Comparison of ENCODE assay signal across 20 mouse cellular contexts in the genomic region with DNA sequence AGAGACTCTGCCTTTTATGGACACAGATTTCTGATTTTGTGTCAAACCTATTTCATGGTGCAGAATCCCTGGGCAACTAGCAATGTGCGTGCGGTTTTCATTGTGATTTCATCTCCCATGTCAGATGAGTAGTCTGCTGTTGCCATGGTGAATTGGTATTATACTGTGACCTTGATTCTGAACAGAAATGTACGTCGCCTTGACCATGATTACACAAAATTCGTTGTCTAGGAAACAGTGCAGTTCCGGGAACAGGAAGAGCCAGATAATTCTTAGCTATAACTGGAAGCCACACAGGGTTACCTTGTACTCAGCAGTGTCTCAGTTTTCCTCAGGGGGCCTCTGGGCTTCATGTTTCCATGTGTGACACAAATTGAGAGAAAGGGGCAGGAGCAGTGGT. TPM values are rescaled to one million over a fixed set of nuclear protein-coding genes. Genes with fewer than 3 reads are reported as not detected.
DNase-seq lines count a peak whose midpoint lies in the region; ATAC-seq lines count a peak whose summit lies in the region.
"Had no signal": no experiment of that assay in that cellular context is flagged by ENCODE, and none has a peak within 500 bp of the region (broad histone marks: within the 10 kb centered on the region; RNA-seq: fewer than 3 reads in every experiment).

No protein-coding gene starts in this region.

- no peaks in the 10 kb centered on the region for H3K36me3 ChIP-seq in embryonic facial prominence, embryonic 11.5 days (replicated peaks; ENCODE audit: control insufficient read depth, insufficient read depth, low read depth, low read length)
- no peaks in the 10 kb centered on the region for H3K36me3 ChIP-seq in embryonic facial prominence, embryonic 10.5 days (replicated peaks)
- H3K36me3 ChIP-seq in forebrain, embryonic 14.5 days (ENCODE audit: control insufficient read depth, insufficient read depth, low read length), result no peaks in the 10 kb centered on the region
- no peaks in the 10 kb centered on the region for H3K36me3 ChIP-seq in midbrain, embryonic 16.5 days (ENCODE audit: control insufficient read depth, insufficient read depth, low read length)
- H3K36me3 ChIP-seq in kidney, embryonic 16.5 days (ENCODE audit: insufficient read depth, low read length), result no peaks in the 10 kb centered on the region
- H3K36me3 ChIP-seq: G1E; limb, embryonic 12.5 days had no signal

- ATAC-seq in embryonic facial prominence, embryonic 11.5 days (replicated peaks; ENCODE audit: insufficient number of reproducible peaks, low FRiP score, low TSS enrichment, low read depth), result no peak
- ATAC-seq in forebrain, embryonic 14.5 days, result peak; percentile 66
- ATAC-seq in midbrain, embryonic 16.5 days, result peak; percentile 95
- ATAC-seq in kidney, embryonic 16.5 days (ENCODE audit: low FRiP score, low TSS enrichment), result no peak
- ATAC-seq: liver, postnatal 0 days had no signal

- 63% methylated on average over 6 of the region's 6 CpGs for WGBS in embryonic facial prominence, embryonic 11.5 days
- 78% methylated on average over 6 of the region's 6 CpGs for WGBS in embryonic facial prominence, embryonic 10.5 days
- 83% methylated on average over 6 of the region's 6 CpGs for WGBS in forebrain, embryonic 14.5 days
- 36% methylated on average over 6 of the region's 6 CpGs for WGBS in midbrain, embryonic 16.5 days
- WGBS in kidney, embryonic 16.5 days, result 71% methylated on average over 6 of the region's 6 CpGs

- peak; percentile 0 for DNase-seq in embryonic facial prominence, embryonic 11.5 days (ENCODE audit: low spot score)
- DNase-seq in embryonic facial prominence, embryonic 10.5 days (ENCODE audit: low spot score), result no peak
- peak; percentile 4 to 10 for DNase-seq in left cerebral cortex, postnatal 25 days (ENCODE audit: low spot score in 2 of 2)
- no peak for DNase-seq in left cerebral cortex, adult 11 months (ENCODE audit: low spot score)
- peak; percentile 60 for DNase-seq in forebrain, embryonic 14.5 days (ENCODE audit: low spot score)
- no peak for DNase-seq in kidney, adult 8-10 months
- DNase-seq: heart, postnatal 36 days; kidney, adult 18-20 months; liver, postnatal 0 days; lung, postnatal 4 days had no signal

- no peaks in the 10 kb centered on the region for H3K4me1 ChIP-seq in embryonic facial prominence, embryonic 11.5 days (ENCODE audit: control insufficient read depth, insufficient read depth, low read length)
- H3K4me1 ChIP-seq in embryonic facial prominence, embryonic 10.5 days, result no peaks in the 10 kb centered on the region
- H3K4me1 ChIP-seq in forebrain, embryonic 14.5 days (ENCODE audit: control insufficient read depth, insufficient read depth, low read length), result no peaks in the 10 kb centered on the region
- H3K4me1 ChIP-seq in midbrain, embryonic 16.5 days (ENCODE audit: control insufficient read depth, insufficient read depth, low read length), result peaks cover 8% of the 10 kb centered on the region
- H3K4me1 ChIP-seq in kidney, embryonic 16.5 days (ENCODE audit: insufficient read depth, low read length), result no peaks in the 10 kb centered on the region
- H3K4me1 ChIP-seq: limb, embryonic 12.5 days had no signal

- no peak overlapping the region for H3K27ac ChIP-seq in embryonic facial prominence, embryonic 11.5 days (replicated peaks; ENCODE audit: low read depth, low read length)
- H3K27ac ChIP-seq in embryonic facial prominence, embryonic 10.5 days (replicated peaks), result no peak overlapping the region
- peak overlapping the region; percentile 52; the same call in 1 of the 2 replicates for H3K27ac ChIP-seq in forebrain, embryonic 14.5 days (ENCODE audit: low read depth, low read length)
- H3K27ac ChIP-seq in midbrain, embryonic 16.5 days (ENCODE audit: low read length), result peak overlapping the region; percentile 82
- no peak overlapping the region for H3K27ac ChIP-seq in kidney, embryonic 16.5 days (ENCODE audit: low read length)
- H3K27ac ChIP-seq: limb, embryonic 12.5 days had no signal

- H3K4me3 ChIP-seq in embryonic facial prominence, embryonic 11.5 days (ENCODE audit: low read depth, low read length), result no peak overlapping the region
- H3K4me3 ChIP-seq in embryonic facial prominence, embryonic 10.5 days, result no peak overlapping the region
- no peak overlapping the region for H3K4me3 ChIP-seq in forebrain, embryonic 14.5 days (ENCODE audit: low read depth, low read length)
- H3K4me3 ChIP-seq in midbrain, embryonic 16.5 days (ENCODE audit: low read depth, low read length), result no peak overlapping the region
- no peak overlapping the region for H3K4me3 ChIP-seq in kidney, embryonic 16.5 days (ENCODE audit: low read length)
- H3K4me3 ChIP-seq: limb, embryonic 12.5 days; myocyte had no signal

- no peak overlapping the region for H3K9ac ChIP-seq in embryonic facial prominence, embryonic 11.5 days (replicated peaks; ENCODE audit: low read length)
- no peak overlapping the region for H3K9ac ChIP-seq in forebrain, embryonic 14.5 days (ENCODE audit: low read length)
- no peak overlapping the region for H3K9ac ChIP-seq in midbrain, embryonic 16.5 days (ENCODE audit: low read depth, low read length)
- H3K9ac ChIP-seq in kidney, embryonic 16.5 days (replicated peaks; ENCODE audit: low read length), result no peak overlapping the region
- H3K9ac ChIP-seq: limb, embryonic 12.5 days; liver, postnatal 0 days had no signal

- no peaks in the 10 kb centered on the region for H3K27me3 ChIP-seq in embryonic facial prominence, embryonic 11.5 days (ENCODE audit: control insufficient read depth, insufficient read depth, low read length)
- H3K27me3 ChIP-seq in embryonic facial prominence, embryonic 10.5 days (replicated peaks; ENCODE audit: low read depth, poor library complexity, severe bottlenecking), result peaks cover 21% of the 10 kb centered on the region
- no peaks in the 10 kb centered on the region for H3K27me3 ChIP-seq in forebrain, embryonic 14.5 days (replicated peaks; ENCODE audit: control insufficient read depth, insufficient read depth, low read length)
- no peaks in the 10 kb centered on the region for H3K27me3 ChIP-seq in midbrain, embryonic 16.5 days (ENCODE audit: control insufficient read depth, insufficient read depth, low read depth, low read length)
- no peaks in the 10 kb centered on the region; the same call in 1 of the 2 replicates for H3K27me3 ChIP-seq in kidney, embryonic 16.5 days (ENCODE audit: insufficient read depth, low read length)

- intact Hi-C loops in left cerebral cortex, postnatal 25 days (cut with DNase I), result no loop called here

- H3K4me2 ChIP-seq in embryonic facial prominence, embryonic 11.5 days (ENCODE audit: low read depth, low read length), result no peak overlapping the region
- no peak overlapping the region for H3K4me2 ChIP-seq in forebrain, embryonic 14.5 days (ENCODE audit: low read length)
- peak overlapping the region; percentile 14; the same call in 1 of the 2 replicates for H3K4me2 ChIP-seq in midbrain, embryonic 16.5 days (ENCODE audit: low read length)
- no peak overlapping the region for H3K4me2 ChIP-seq in kidney, embryonic 16.5 days (replicated peaks; ENCODE audit: low read depth, low read length)
- H3K4me2 ChIP-seq: limb, embryonic 12.5 days had no signal

- no peaks in the 10 kb centered on the region for H3K9me3 ChIP-seq in embryonic facial prominence, embryonic 11.5 days (replicated peaks; ENCODE audit: control insufficient read depth, low read length)
- no peaks in the 10 kb centered on the region for H3K9me3 ChIP-seq in embryonic facial prominence, embryonic 10.5 days
- no peaks in the 10 kb centered on the region for H3K9me3 ChIP-seq in forebrain, embryonic 14.5 days (replicated peaks; ENCODE audit: control insufficient read depth, low read length)
- H3K9me3 ChIP-seq in midbrain, embryonic 16.5 days (replicated peaks; ENCODE audit: control insufficient read depth, low read length, poor library complexity, severe bottlenecking), result no peaks in the 10 kb centered on the region
- H3K9me3 ChIP-seq in kidney, embryonic 16.5 days (ENCODE audit: low read length), result no peaks in the 10 kb centered on the region
- H3K9me3 ChIP-seq: G1E; limb, embryonic 12.5 days had no signal

RNA-seq across cellular contexts. Expression of a gene that starts 14.1 kb away (rescaled TPM):
- polyA plus RNA-seq in embryonic facial prominence, embryonic 11.5 days (2014; fragmentation: Nextera tagmentation; extraction: Ambion mirVana), result not detected in 2 replicates
- polyA plus RNA-seq in embryonic facial prominence, embryonic 10.5 days (2016; fragmentation: Nextera tagmentation; extraction: Ambion mirVana), result not detected in 2 replicates
- total RNA-seq in left cerebral cortex, postnatal 25 days (2021), result under 1 TPM in 1 of 2 experiments, not detected in 1; 0.23 TPM
- not detected in 2 replicates for polyA plus RNA-seq in forebrain, embryonic 14.5 days (2014; fragmentation: Nextera tagmentation; extraction: Ambion mirVana)
- polyA plus RNA-seq in midbrain, embryonic 16.5 days (2015; fragmentation: Nextera tagmentation; extraction: Ambion mirVana), result 0.08 and 0.11 TPM in 2 replicates
- not detected in 2 replicates for polyA plus RNA-seq in kidney, embryonic 16.5 days (2015; fragmentation: Nextera tagmentation; extraction: Ambion mirVana)
- total RNA-seq: common myeloid progenitor, adult 5-6 weeks; G1E; gastrocnemius, adult 18-20 months; heart, postnatal 36 days; layer of hippocampus, adult 18-20 months had no signal
- polyA plus RNA-seq: C2C12; G1E; limb, embryonic 12.5 days; liver, postnatal 0 days; myocyte; thymus, postnatal 0 days had no signal

RNA-seq across cellular contexts. Expression of a gene that starts 26.5 kb away (rescaled TPM):
- polyA plus RNA-seq in embryonic facial prominence, embryonic 11.5 days (2014; fragmentation: Nextera tagmentation; extraction: Ambion mirVana), result 0.07 and 0.25 TPM in 2 replicates
- 0.12 and 0.18 TPM in 2 replicates for polyA plus RNA-seq in embryonic facial prominence, embryonic 10.5 days (2016; fragmentation: Nextera tagmentation; extraction: Ambion mirVana)
- total RNA-seq in left cerebral cortex, postnatal 25 days (2021), result 1 to 10 TPM; 1.4 to 2.3 TPM
- polyA plus RNA-seq in forebrain, embryonic 14.5 days (2014; fragmentation: Nextera tagmentation; extraction: Ambion mirVana), result 0.39 and 0.48 TPM in 2 replicates
- 2.2 and 2.5 TPM in 2 replicates for polyA plus RNA-seq in midbrain, embryonic 16.5 days (2015; fragmentation: Nextera tagmentation; extraction: Ambion mirVana)
- polyA plus RNA-seq in kidney, embryonic 16.5 days (2015; fragmentation: Nextera tagmentation; extraction: Ambion mirVana), result 0.10 TPM in 1 of 2 replicates, not detected in the other
- total RNA-seq: common myeloid progenitor, adult 5-6 weeks; G1E; gastrocnemius, adult 18-20 months; heart, postnatal 36 days had no signal
- polyA plus RNA-seq: G1E; liver, postnatal 0 days; myocyte; thymus, postnatal 0 days had no signal

RNA-seq across cellular contexts. Expression of a gene that starts 42.0 kb away (rescaled TPM):
- 20.2 and 20.3 TPM in 2 replicates for polyA plus RNA-seq in embryonic facial prominence, embryonic 11.5 days (2014; fragmentation: Nextera tagmentation; extraction: Ambion mirVana)
- polyA plus RNA-seq in embryonic facial prominence, embryonic 10.5 days (2016; fragmentation: Nextera tagmentation; extraction: Ambion mirVana), result 19.1 and 20.8 TPM in 2 replicates
- total RNA-seq in left cerebral cortex, postnatal 25 days (2021), result 10 to 100 TPM; 16.6 to 19.0 TPM
- polyA plus RNA-seq in forebrain, embryonic 14.5 days (2014; fragmentation: Nextera tagmentation; extraction: Ambion mirVana), result 14.4 and 15.2 TPM in 2 replicates
- 10.8 and 11.0 TPM in 2 replicates for polyA plus RNA-seq in midbrain, embryonic 16.5 days (2015; fragmentation: Nextera tagmentation; extraction: Ambion mirVana)
- polyA plus RNA-seq in kidney, embryonic 16.5 days (2015; fragmentation: Nextera tagmentation; extraction: Ambion mirVana), result 13.8 and 14.7 TPM in 2 replicates

RNA-seq across cellular contexts. Expression of a gene that starts 47.8 kb away (rescaled TPM):
- not detected in 2 replicates for polyA plus RNA-seq in embryonic facial prominence, embryonic 11.5 days (2014; fragmentation: Nextera tagmentation; extraction: Ambion mirVana)
- polyA plus RNA-seq in embryonic facial prominence, embryonic 10.5 days (2016; fragmentation: Nextera tagmentation; extraction: Ambion mirVana), result not detected in 2 replicates
- not detected for total RNA-seq in left cerebral cortex, postnatal 25 days (2021)
- polyA plus RNA-seq in forebrain, embryonic 14.5 days (2014; fragmentation: Nextera tagmentation; extraction: Ambion mirVana), result not detected in 2 replicates
- polyA plus RNA-seq in midbrain, embryonic 16.5 days (2015; fragmentation: Nextera tagmentation; extraction: Ambion mirVana), result not detected in 2 replicates
- not detected in 2 replicates for polyA plus RNA-seq in kidney, embryonic 16.5 days (2015; fragmentation: Nextera tagmentation; extraction: Ambion mirVana)
- total RNA-seq: common myeloid progenitor, adult 5-6 weeks; G1E; gastrocnemius, adult 18-20 months; heart, postnatal 36 days; layer of hippocampus, adult 18-20 months had no signal
- polyA plus RNA-seq: C2C12; G1E; limb, embryonic 12.5 days; liver, postnatal 0 days; myocyte; thymus, postnatal 0 days had no signal

RNA-seq across cellular contexts. Expression of a gene that starts 50.7 kb away (rescaled TPM):
- not detected in 2 replicates for polyA plus RNA-seq in embryonic facial prominence, embryonic 11.5 days (2014; fragmentation: Nextera tagmentation; extraction: Ambion mirVana)
- polyA plus RNA-seq in embryonic facial prominence, embryonic 10.5 days (2016; fragmentation: Nextera tagmentation; extraction: Ambion mirVana), result 0.15 TPM in 1 of 2 replicates, not detected in the other
- total RNA-seq in left cerebral cortex, postnatal 25 days (2021), result not detected
- not detected in 2 replicates for polyA plus RNA-seq in forebrain, embryonic 14.5 days (2014; fragmentation: Nextera tagmentation; extraction: Ambion mirVana)
- not detected in 2 replicates for polyA plus RNA-seq in midbrain, embryonic 16.5 days (2015; fragmentation: Nextera tagmentation; extraction: Ambion mirVana)
- not detected in 2 replicates for polyA plus RNA-seq in kidney, embryonic 16.5 days (2015; fragmentation: Nextera tagmentation; extraction: Ambion mirVana)
- total RNA-seq: common myeloid progenitor, adult 5-6 weeks; G1E; gastrocnemius, adult 18-20 months; heart, postnatal 36 days; layer of hippocampus, adult 18-20 months had no signal
- polyA plus RNA-seq: C2C12; G1E; limb, embryonic 12.5 days; liver, postnatal 0 days; myocyte had no signal

Comparison
In these comparisons a context has a peak if more than half of its experiments do, and no peak if none do; other contexts are left out.
1. DNase-seq: peak in embryonic facial prominence, embryonic 11.5 days (single experiment), left cerebral cortex, postnatal 25 days (2 of 2) and forebrain, embryonic 14.5 days (single experiment); none in embryonic facial prominence, embryonic 10.5 days (single experiment), left cerebral cortex, adult 11 months (single experiment) and kidney, adult 8-10 months (0 of 2).
2. ATAC-seq: peak in forebrain, embryonic 14.5 days (single experiment) and midbrain, embryonic 16.5 days (single experiment); none in embryonic facial prominence, embryonic 11.5 days (single experiment) and kidney, embryonic 16.5 days (single experiment).
3. H3K27ac ChIP-seq: peak in forebrain, embryonic 14.5 days (single experiment) and midbrain, embryonic 16.5 days (single experiment); none in embryonic facial prominence, embryonic 11.5 days (single experiment), embryonic facial prominence, embryonic 10.5 days (single experiment) and kidney, embryonic 16.5 days (single experiment).